Mouse (Mus musculus) lung, embryonic 15.5 days (tissue): Measurements from ENCODE around the gene Zbtb3. TPM values are rescaled to one million over a fixed set of nuclear protein-coding genes. Genes with fewer than 3 reads are reported as not detected.
"Not testable (repeated sequence)": the region's sequence is repeated elsewhere in the genome, so short reads cannot be mapped to it uniquely, and the experiment has no call there.

ENCODE experiments used
- ATAC-seq: fragments of 200-750 bp; cut with Nextera tagmentation; 2 replicates; pipeline ENCODE4 v1.8.0; 2017; ENCODE audit warnings: moderate number of reproducible peaks, borderline replicate concordance; ENCODE audit not compliant: low FRiP score, low TSS enrichment; ENCODE audit errors: extremely low read depth
- H3K27ac ChIP-seq: fragments of 300-500 bp; sonication (generic); 2 replicates; pipeline ENCODE4 v1.5.1; 2015; ENCODE audit warnings: moderate library complexity, mild to moderate bottlenecking, inconsistent platforms
- H3K27me3 ChIP-seq: fragments of 300-500 bp; sonication (generic); 2 replicates; pipeline ENCODE4 v1.6.1; 2015; ENCODE audit warnings: inconsistent platforms
- H3K36me3 ChIP-seq: fragments of 300-500 bp; sonication (generic); 2 replicates; pipeline ENCODE4 v1.6.1; 2015; ENCODE audit warnings: inconsistent platforms
- H3K4me1 ChIP-seq: fragments of 300-500 bp; sonication (generic); 2 replicates; pipeline ENCODE4 v1.6.1; 2015; ENCODE audit warnings: inconsistent platforms
- H3K4me2 ChIP-seq: fragments of 300-500 bp; sonication (generic); 2 replicates; pipeline ENCODE4 v1.6.1; 2015; ENCODE audit warnings: inconsistent platforms, mild to moderate bottlenecking, moderate library complexity
- H3K4me3 ChIP-seq: fragments of 300-500 bp; sonication (generic); 2 replicates; pipeline ENCODE4 v1.5.1; 2015; ENCODE audit warnings: mild to moderate bottlenecking, inconsistent platforms
- H3K9ac ChIP-seq: fragments of 300-500 bp; sonication (generic); 2 replicates; pipeline ENCODE4 v1.6.1; 2015; ENCODE audit warnings: inconsistent platforms
- H3K9me3 ChIP-seq: fragments of 300-500 bp; sonication (generic); 2 replicates; pipeline ENCODE4 v1.6.1; 2016; ENCODE audit warnings: inconsistent platforms
- WGBS: fragments of 180-500 bp; shearing (Covaris S2); methylation state at CpG from one replicate; pipeline ENCODE4 v1.1.7; 2015; 5-methylcytosine and 5-hydroxymethylcytosine counted together
- polyA plus RNA-seq: library from polyadenylated mRNA; unstranded; fragments of >200 nt; fragmentation: Nextera tagmentation; extraction: Ambion mirVana; gene quantifications from 2 replicates; pipeline ENCODE4 v1.2.1, GENCODE M21; 2015

Zbtb3 gene
- polyA plus RNA-seq, 1 experiment from 2014 or later, result 6.4 TPM

GRCm38 (mm10) chr19:8831262-8831661 lies 28.9 kb downstream of the Zbtb3 start:
- Histone ChIP-seq H3K4me1 (no peaks in the 10 kb centered on the region), H3K9ac (no peak overlapping the region), H3K27ac (no peak overlapping the region), H3K4me3 (no peak overlapping the region), H3K36me3 (peaks cover 86% of the 10 kb centered on the region), H3K9me3 (no peaks in the 10 kb centered on the region), H3K27me3 (no peaks in the 10 kb centered on the region), H3K4me2 (no peak overlapping the region)
- no peak for ATAC-seq
- WGBS, result 79% methylated on average over 11 of the region's 11 CpGs

DNA sequence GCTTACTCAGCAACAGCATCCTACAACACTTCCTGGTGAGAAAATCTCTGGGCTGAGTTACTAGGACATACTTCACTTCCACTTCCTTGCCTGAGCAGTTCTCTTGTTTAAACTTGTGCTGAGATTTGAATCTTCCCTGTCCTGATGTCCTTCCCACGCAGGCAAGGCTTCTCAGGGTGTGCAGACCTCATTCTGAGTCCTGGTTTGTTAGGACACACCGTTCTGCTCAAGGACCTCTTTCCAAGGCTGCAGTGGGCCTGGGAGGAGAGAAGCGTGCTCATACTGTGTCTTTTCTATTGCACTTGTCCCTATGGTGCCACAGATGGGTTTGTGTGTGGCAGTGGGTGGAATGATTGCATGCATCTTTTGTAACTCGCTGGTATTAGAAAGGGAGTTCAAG lies 30.6 kb downstream of the Zbtb3 start:
- Histone ChIP-seq H3K27me3 (no peaks in the 10 kb centered on the region), H3K4me2 (no peak overlapping the region), H3K27ac (no peak overlapping the region), H3K36me3 (peaks cover 69% of the 10 kb centered on the region), H3K4me3 (no peak overlapping the region), H3K9ac (no peak overlapping the region), H3K4me1 (0 out of 2 replicates have a peak, but pooled peaks cover under 1% of the 10 kb centered on the region), H3K9me3 (no peaks in the 10 kb centered on the region)
- no peak for ATAC-seq
- 88% methylated on average over 4 of the region's 4 CpGs for WGBS

- not testable (repeated sequence) for H3K4me2 ChIP-seq, H3K4me3 ChIP-seq, H3K27me3 ChIP-seq, H3K9me3 ChIP-seq, H3K27ac ChIP-seq, H3K9ac ChIP-seq, ATAC-seq
- Histone ChIP-seq H3K36me3 (peaks cover 35% of the 10 kb centered on the region), H3K4me1 (peaks cover 23% of the 10 kb centered on the region)
- WGBS, result 96% methylated on average over 10 of the region's 10 CpGs
Observed at GRCm38 (mm10) chr19:8836327-8836726, 34.0 kb downstream of the Zbtb3 start.

DNA sequence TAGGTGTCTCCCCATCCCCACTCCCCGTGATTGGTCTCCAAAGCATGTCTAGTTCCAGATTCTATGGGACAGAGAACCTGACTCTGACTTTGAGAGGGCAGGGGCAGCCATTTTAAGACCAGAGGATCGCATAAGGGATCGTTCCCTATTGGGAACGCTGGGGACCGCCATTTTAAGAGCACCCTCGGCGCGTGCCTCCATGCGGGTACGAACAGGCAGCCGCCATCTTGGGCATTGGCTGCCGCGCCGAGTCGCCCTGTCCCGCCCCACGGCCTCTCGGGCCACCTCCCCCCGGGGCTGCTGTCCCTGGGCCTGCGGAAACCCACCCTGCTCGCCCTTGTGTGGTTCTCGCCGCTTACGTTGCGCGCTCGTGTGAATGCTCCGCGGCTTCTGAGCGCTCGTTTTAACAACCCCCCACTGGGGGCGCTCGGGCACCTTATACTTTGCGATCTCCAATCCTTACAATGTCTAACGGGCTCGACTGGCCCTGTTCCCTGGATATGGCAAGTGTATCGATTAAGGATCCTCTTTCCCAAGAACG lies 35.0 kb downstream of the Zbtb3 start, which contains the start of gene Bscl2:
TSS of gene Bscl2 (plus strand) at position 217 of the 541 bp plus-strand sequence.
- under 1% methylated on average over 37 of the region's 38 CpGs for WGBS
- peak within 1 kb of the TSS; percentile 86 for H3K4me2 ChIP-seq

DNA sequence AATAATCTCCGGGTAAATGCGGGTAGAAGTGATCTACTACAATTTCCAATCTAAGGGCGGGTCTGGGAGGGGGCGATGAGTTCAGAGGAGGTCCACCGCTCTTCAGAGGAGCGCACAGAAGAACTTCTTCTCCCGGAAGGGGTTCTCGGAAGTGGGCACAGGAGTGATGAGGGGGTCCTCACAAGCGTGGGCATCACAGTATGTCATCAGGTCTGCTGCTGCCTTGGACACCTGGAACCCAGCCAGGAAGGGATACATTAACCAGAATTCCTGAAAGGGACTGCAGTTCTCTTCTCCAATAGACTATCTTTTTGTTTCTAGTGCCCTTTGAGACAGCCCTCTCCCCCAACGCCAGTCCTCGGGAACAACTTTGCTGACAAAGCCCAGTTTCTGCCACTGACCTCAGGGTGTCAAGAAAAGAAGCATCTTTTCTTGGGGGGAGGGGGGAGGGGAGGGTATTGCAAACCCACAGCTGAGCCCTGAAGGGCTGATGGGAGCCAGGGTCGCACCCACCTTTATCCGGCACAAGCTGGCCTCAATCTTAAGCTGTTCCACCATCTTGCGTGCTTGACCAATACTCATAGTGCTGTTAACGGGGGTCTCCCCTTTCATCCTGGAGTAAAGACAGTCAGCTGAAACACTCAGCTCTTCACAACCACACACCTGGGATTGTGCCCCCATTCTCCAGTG lies 35.8 kb downstream of the Zbtb3 start:
- H3K27ac ChIP-seq, result peak overlapping the region; percentile 98
- no peaks in the 10 kb centered on the region for H3K27me3 ChIP-seq
- peaks cover 23% of the 10 kb centered on the region for H3K4me1 ChIP-seq
- ATAC-seq, result peak; percentile 16; the same call in 1 of the 2 replicates
- no peaks in the 10 kb centered on the region for H3K9me3 ChIP-seq
- H3K9ac ChIP-seq, result peak overlapping the region; percentile 72
- peak overlapping the region; percentile 59 for H3K4me3 ChIP-seq
- H3K36me3 ChIP-seq, result peaks cover 23% of the 10 kb centered on the region
- H3K4me2 ChIP-seq, result peak overlapping the region; percentile 86
- 15% methylated on average over 15 of the region's 15 CpGs for WGBS

More for the DNA sequence above, 35.0 kb downstream of the Zbtb3 start, which contains the start of gene Bscl2:
- Histone ChIP-seq H3K27me3 (no peaks in the 10 kb centered on the region), H3K4me3 (peak within 1 kb of the TSS; percentile 59), H3K4me1 (peaks cover 23% of the 10 kb centered on the region), H3K36me3 (peaks cover 26% of the 10 kb centered on the region), H3K9ac (peak within 1 kb of the TSS; percentile 72), H3K9me3 (no peaks in the 10 kb centered on the region), H3K27ac (peak within 1 kb of the TSS; percentile 98)
- peak; percentile 79 for ATAC-seq

- no peak for ATAC-seq
- Histone ChIP-seq H3K36me3 (peaks cover 11% of the 10 kb centered on the region), H3K4me1 (peaks cover 23% of the 10 kb centered on the region), H3K4me2 (peak within 1 kb of the TSS; percentile 86), H3K27me3 (no peaks in the 10 kb centered on the region), H3K9ac (peak within 1 kb of the TSS; percentile 72), H3K27ac (peak within 1 kb of the TSS; percentile 98), H3K9me3 (no peaks in the 10 kb centered on the region), H3K4me3 (peak within 1 kb of the TSS; percentile 59)
- 62% methylated on average over 11 of the region's 11 CpGs for WGBS
Observed at GRCm38 (mm10) chr19:8839103-8839907, 37.0 kb downstream of the Zbtb3 start, which contains the start of gene Gng3. TSS of gene Gng3 (minus strand) at chr19:8839194.

DNA sequence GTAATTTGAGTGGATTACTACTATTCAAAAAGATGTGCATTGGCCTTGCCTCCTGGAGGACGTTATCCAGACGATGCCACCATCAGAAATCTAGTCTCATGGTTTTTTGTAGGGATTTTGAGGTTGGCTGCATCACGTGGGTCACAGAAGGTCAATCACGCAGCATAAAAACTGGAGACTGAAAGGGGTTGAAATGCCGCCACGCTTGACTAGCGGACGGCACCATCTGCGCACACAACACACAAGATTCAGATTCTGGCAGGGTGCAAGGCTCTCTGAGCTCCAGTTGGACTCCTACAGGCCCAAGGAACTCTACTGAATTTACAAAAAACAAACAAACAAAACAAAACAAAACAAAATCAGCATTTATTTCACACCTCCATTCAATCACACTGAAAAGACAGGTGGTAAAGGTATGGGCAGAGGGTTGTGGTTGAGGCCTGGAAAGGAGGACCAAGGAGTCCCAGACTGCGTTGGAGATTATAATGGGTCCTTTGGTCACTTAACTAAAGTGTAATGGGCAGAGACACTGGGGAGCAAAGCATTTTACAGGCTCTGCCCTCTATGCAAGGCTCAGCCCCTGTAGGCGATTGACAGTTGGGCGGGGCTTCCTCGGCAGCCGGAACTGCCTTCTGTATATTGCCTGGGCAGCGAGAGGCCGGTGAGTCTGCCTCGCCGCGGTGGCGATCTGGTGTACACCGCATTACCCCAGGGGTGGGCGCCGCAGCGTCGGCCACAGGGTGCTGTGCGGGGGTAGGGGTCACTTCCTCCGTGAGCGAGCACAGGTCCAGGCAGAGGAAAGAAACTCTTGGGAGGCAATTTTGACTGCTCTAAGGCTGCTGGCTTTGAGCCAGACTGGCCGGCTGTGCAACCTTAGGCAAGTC lies 37.8 kb downstream of the Zbtb3 start:
- H3K4me1 ChIP-seq, result peaks cover 23% of the 10 kb centered on the region
- H3K4me3 ChIP-seq, result peak overlapping the region; percentile 53
- no peaks in the 10 kb centered on the region for H3K9me3 ChIP-seq
- H3K36me3 ChIP-seq, result 0 out of 2 replicates have a peak, but pooled peaks cover 5% of the 10 kb centered on the region
- ATAC-seq, result peak; percentile 66; the same call in 1 of the 2 replicates
- H3K27me3 ChIP-seq, result no peaks in the 10 kb centered on the region
- H3K9ac ChIP-seq, result peak overlapping the region; percentile 48
- 27% methylated on average over 29 of the region's 29 CpGs for WGBS
- peak overlapping the region; percentile 81 for H3K4me2 ChIP-seq
- H3K27ac ChIP-seq, result no peak overlapping the region

DNA sequence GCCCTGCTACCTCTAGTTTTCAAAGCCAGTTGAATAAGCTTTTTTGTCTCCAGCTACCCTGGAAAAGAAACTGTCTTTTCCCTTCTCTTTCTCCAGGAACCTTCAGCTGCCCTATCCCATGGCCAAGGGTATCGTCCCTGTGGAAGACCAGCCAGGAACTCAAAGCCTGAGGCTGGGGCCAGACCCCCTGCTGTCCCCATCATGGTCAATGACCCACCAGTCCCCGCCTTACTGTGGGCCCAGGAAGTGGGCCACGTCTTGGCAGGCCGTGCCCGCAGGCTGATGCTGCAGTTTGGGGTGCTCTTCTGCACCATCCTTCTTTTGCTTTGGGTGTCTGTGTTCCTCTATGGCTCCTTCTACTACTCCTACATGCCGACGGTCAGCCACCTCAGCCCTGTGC lies 38.7 kb downstream of the Zbtb3 start:
- Histone ChIP-seq H3K36me3 (peaks cover 9% of the 10 kb centered on the region), H3K4me3 (peak overlapping the region; percentile 53), H3K4me1 (peaks cover 23% of the 10 kb centered on the region), H3K27me3 (no peaks in the 10 kb centered on the region), H3K9me3 (no peaks in the 10 kb centered on the region), H3K9ac (peak overlapping the region; percentile 48), H3K4me2 (peak overlapping the region; percentile 81), H3K27ac (no peak overlapping the region)
- ATAC-seq, result no peak
- 89% methylated on average over 7 of the region's 7 CpGs for WGBS

DNA sequence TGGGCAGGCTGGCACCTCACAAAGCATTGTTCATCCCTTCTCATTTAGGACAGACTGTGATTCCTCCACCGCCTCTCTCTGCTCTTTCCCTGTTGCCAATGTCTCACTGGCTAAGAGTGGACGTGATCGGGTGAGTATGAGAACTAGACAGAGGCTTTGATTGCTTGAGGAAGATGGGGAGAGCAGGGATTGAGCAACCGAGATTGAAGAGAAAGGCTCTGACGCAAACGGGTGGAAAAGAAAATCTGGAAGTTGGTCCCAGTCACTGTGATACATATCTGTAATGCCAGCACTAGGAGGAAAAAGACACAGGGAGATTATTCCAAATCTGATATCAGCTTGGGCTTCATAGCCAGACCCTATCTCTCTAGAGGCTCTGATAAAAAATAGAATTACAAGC lies 40.6 kb downstream of the Zbtb3 start:
- H3K4me1 ChIP-seq, result peaks cover 23% of the 10 kb centered on the region
- no peak overlapping the region for H3K27ac ChIP-seq
- no peak for ATAC-seq
- no peak overlapping the region for H3K4me3 ChIP-seq
- no peak overlapping the region for H3K4me2 ChIP-seq
- no peaks in the 10 kb centered on the region for H3K27me3 ChIP-seq
- no peaks in the 10 kb centered on the region for H3K9me3 ChIP-seq
- 83% methylated on average over 6 of the region's 6 CpGs for WGBS
- no peak overlapping the region for H3K9ac ChIP-seq
- peaks cover 24% of the 10 kb centered on the region for H3K36me3 ChIP-seq

GRCm38 (mm10) chr19:8844371-8845129 lies 42.2 kb downstream of the Zbtb3 start:
- Histone ChIP-seq H3K27me3 (no peaks in the 10 kb centered on the region), H3K9me3 (no peaks in the 10 kb centered on the region), H3K27ac (no peak overlapping the region), H3K9ac (no peak overlapping the region), H3K36me3 (peaks cover 28% of the 10 kb centered on the region), H3K4me3 (no peak overlapping the region), H3K4me1 (peaks cover 10% of the 10 kb centered on the region), H3K4me2 (no peak overlapping the region)
- WGBS, result 60% methylated on average over 5 of the region's 5 CpGs
- no peak for ATAC-seq
